Mouse (Mus musculus): Measurements from ENCODE around the gene Efemp1. TPM values are rescaled to one million over a fixed set of nuclear protein-coding genes. Genes with fewer than 3 reads are reported as not detected.

The Efemp1 gene
- total and polyA plus RNA-seq, 2 experiments from 2014 or later, result 6.6 to 7.9 TPM

DNA sequence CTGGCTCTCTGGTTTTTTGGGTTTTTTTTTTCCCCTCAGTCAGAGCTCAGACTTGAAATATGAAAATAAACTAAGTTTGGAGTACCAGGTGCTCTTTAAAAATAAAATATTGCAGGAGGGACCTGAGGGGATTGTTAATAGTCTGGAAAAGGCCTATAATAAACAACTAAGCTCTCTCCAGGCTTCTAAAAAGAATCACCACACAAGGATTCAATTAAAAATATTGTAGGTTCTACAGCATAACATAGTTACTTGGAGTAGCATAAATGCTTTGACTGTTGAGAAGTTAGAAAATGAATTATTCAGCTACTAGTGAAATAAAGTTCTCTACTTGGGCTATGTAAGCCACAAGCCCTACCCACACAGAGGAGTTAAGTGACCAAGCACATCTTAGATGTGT is 17.9 kb upstream of the Efemp1 start:
- Histone ChIP-seq H3K4me2 (ENCODE audit: low read depth) (no peak overlapping the region), H3K36me3 (ENCODE audit: insufficient read depth) (no peaks in the 10 kb centered on the region), H3K9me3 (ENCODE audit: low read length) (no peaks in the 10 kb centered on the region), H3K4me3 (ENCODE audit: low read depth, low read length) (no peak overlapping the region), H3K27ac (ENCODE audit: low read depth, low read length) (no peak overlapping the region), H3K4me1 (ENCODE audit: insufficient read depth) (no peaks in the 10 kb centered on the region), H3K27me3 (ENCODE audit: insufficient read depth, low read length) (no peaks in the 10 kb centered on the region), H3K9ac (no peak overlapping the region)
- no peak for TF ChIP-seq CTCF (IDR thresholded peaks at IDR 0.05; ENCODE audit: low read depth)
- DNase-seq (no peak), ATAC-seq (no peak)

GRCm38 (mm10) chr11:28849841-28850240 is 3.2 kb upstream of the Efemp1 start:
- peaks cover 4% of the 10 kb centered on the region; the same call in 1 of the 2 replicates for H3K4me1 ChIP-seq (ENCODE audit: insufficient read depth)
- H3K4me2 ChIP-seq (ENCODE audit: low read depth), result no peak overlapping the region
- no peak for TF ChIP-seq CTCF (IDR thresholded peaks at IDR 0.05; ENCODE audit: low read depth)
- H3K9ac ChIP-seq, result no peak overlapping the region
- ATAC-seq (no peak), DNase-seq (no peak)
- H3K36me3 ChIP-seq (ENCODE audit: insufficient read depth), result no peaks in the 10 kb centered on the region
- no peak overlapping the region for H3K27ac ChIP-seq (ENCODE audit: low read depth, low read length)
- no peaks in the 10 kb centered on the region for H3K9me3 ChIP-seq (ENCODE audit: low read length)
- H3K4me3 ChIP-seq (ENCODE audit: low read depth, low read length), result no peak overlapping the region
- H3K27me3 ChIP-seq (ENCODE audit: insufficient read depth, low read length), result 0 out of 2 replicates have a peak, but pooled peaks cover 12% of the 10 kb centered on the region

GRCm38 (mm10) chr11:28851645-28852044 is 1.4 kb upstream of the Efemp1 start:
- peaks cover 4% of the 10 kb centered on the region; the same call in 1 of the 2 replicates for H3K4me1 ChIP-seq (ENCODE audit: insufficient read depth)
- H3K9me3 ChIP-seq (ENCODE audit: low read length), result no peaks in the 10 kb centered on the region
- 0 out of 2 replicates have a peak, but pooled peaks cover 12% of the 10 kb centered on the region for H3K27me3 ChIP-seq (ENCODE audit: insufficient read depth, low read length)
- H3K9ac ChIP-seq, result no peak overlapping the region
- H3K4me3 ChIP-seq (ENCODE audit: low read depth, low read length), result no peak overlapping the region
- H3K27ac ChIP-seq (ENCODE audit: low read depth, low read length), result no peak overlapping the region
- ATAC-seq (no peak), DNase-seq (no peak)
- H3K36me3 ChIP-seq (ENCODE audit: insufficient read depth), result no peaks in the 10 kb centered on the region
- H3K4me2 ChIP-seq (ENCODE audit: low read depth), result no peak overlapping the region
- 80% methylated on average over 4 of the region's 4 CpGs for WGBS
- no peak for TF ChIP-seq CTCF (IDR thresholded peaks at IDR 0.05; ENCODE audit: low read depth)

- Histone ChIP-seq H3K9me3 (ENCODE audit: low read length) (no peaks in the 10 kb centered on the region), H3K27ac (ENCODE audit: low read depth, low read length) (no peak overlapping the region), H3K4me2 (ENCODE audit: low read depth) (peak overlapping the region; percentile 87), H3K9ac (no peak overlapping the region), H3K4me1 (ENCODE audit: insufficient read depth) (peaks cover 4% of the 10 kb centered on the region; the same call in 1 of the 2 replicates), H3K36me3 (ENCODE audit: insufficient read depth) (no peaks in the 10 kb centered on the region), H3K4me3 (ENCODE audit: low read depth, low read length) (no peak overlapping the region), H3K27me3 (ENCODE audit: insufficient read depth, low read length) (0 out of 2 replicates have a peak, but pooled peaks cover 12% of the 10 kb centered on the region)
- DNase-seq (no peak), ATAC-seq (no peak)
- 36% methylated on average over 6 of the region's 6 CpGs for WGBS
- no peak for TF ChIP-seq CTCF (IDR thresholded peaks at IDR 0.05; ENCODE audit: low read depth)
Measured at GRCm38 (mm10) chr11:28852361-28852919, 564 bp upstream of the Efemp1 start.

GRCm38 (mm10) chr11:28859125-28859524 is 6.1 kb downstream of the Efemp1 start:
- no peaks in the 10 kb centered on the region for H3K9me3 ChIP-seq (ENCODE audit: low read length)
- TF ChIP-seq CTCF (IDR thresholded peaks at IDR 0.05; ENCODE audit: low read depth), result no peak
- H3K36me3 ChIP-seq (ENCODE audit: insufficient read depth), result no peaks in the 10 kb centered on the region
- H3K9ac ChIP-seq, result no peak overlapping the region
- H3K27ac ChIP-seq (ENCODE audit: low read depth, low read length), result no peak overlapping the region
- H3K27me3 ChIP-seq (ENCODE audit: insufficient read depth, low read length), result no peaks in the 10 kb centered on the region
- DNase-seq (no peak), ATAC-seq (no peak)
- H3K4me3 ChIP-seq (ENCODE audit: low read depth, low read length), result no peak overlapping the region
- no peak overlapping the region for H3K4me2 ChIP-seq (ENCODE audit: low read depth)
- H3K4me1 ChIP-seq (ENCODE audit: insufficient read depth), result no peaks in the 10 kb centered on the region

DNA sequence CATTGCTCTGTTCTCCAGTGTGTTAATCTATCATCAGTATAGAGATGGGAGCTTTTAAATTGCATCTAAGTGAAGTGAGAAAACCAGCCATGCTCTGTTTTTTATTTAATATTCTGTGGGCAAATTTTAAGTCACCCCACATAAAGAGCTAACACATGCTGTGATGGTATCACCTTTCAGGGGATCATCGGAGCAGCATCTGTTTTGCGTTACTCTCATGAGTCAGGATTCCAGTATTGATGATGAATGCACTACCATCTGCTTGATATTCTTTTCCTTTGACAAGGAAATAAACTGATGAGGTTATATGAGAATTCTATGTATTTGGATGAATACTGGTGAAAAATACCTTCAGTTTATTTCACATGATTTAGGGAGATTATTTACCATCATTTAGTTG is 16.1 kb downstream of the Efemp1 start:
- Histone ChIP-seq H3K27ac (ENCODE audit: low read depth, low read length) (no peak overlapping the region), H3K9ac (no peak overlapping the region), H3K9me3 (ENCODE audit: low read length) (no peaks in the 10 kb centered on the region), H3K36me3 (ENCODE audit: insufficient read depth) (no peaks in the 10 kb centered on the region), H3K4me1 (ENCODE audit: insufficient read depth) (no peaks in the 10 kb centered on the region), H3K27me3 (ENCODE audit: insufficient read depth, low read length) (no peaks in the 10 kb centered on the region), H3K4me2 (ENCODE audit: low read depth) (no peak overlapping the region), H3K4me3 (ENCODE audit: low read depth, low read length) (no peak overlapping the region)
- WGBS, result 69% methylated on average over 2 of the region's 2 CpGs
- no peak for TF ChIP-seq CTCF (IDR thresholded peaks at IDR 0.05; ENCODE audit: low read depth)
- ATAC-seq (no peak), DNase-seq (no peak)

- WGBS, result 64% methylated on average over 2 of the region's 2 CpGs
- H3K9ac ChIP-seq, result no peak overlapping the region
- no peaks in the 10 kb centered on the region for H3K4me1 ChIP-seq (ENCODE audit: insufficient read depth)
- no peaks in the 10 kb centered on the region for H3K9me3 ChIP-seq (ENCODE audit: low read length)
- DNase-seq (no peak), ATAC-seq (no peak)
- TF ChIP-seq CTCF (IDR thresholded peaks at IDR 0.05; ENCODE audit: low read depth), result no peak
- H3K27me3 ChIP-seq (ENCODE audit: insufficient read depth, low read length), result no peaks in the 10 kb centered on the region
- H3K36me3 ChIP-seq (ENCODE audit: insufficient read depth), result no peaks in the 10 kb centered on the region
- H3K4me2 ChIP-seq (ENCODE audit: low read depth), result no peak overlapping the region
- H3K4me3 ChIP-seq (ENCODE audit: low read depth, low read length), result no peak overlapping the region
- H3K27ac ChIP-seq (ENCODE audit: low read depth, low read length), result no peak overlapping the region
Measured at GRCm38 (mm10) chr11:28881381-28881976, 28.5 kb downstream of the Efemp1 start.
